18 mouse cellular contexts compared by ENCODE assay signal in genomic region chr17:86338328-86338727, GRCm38 (mm10).
DNase-seq lines count a peak whose midpoint lies in the region; ATAC-seq and TF ChIP-seq lines count a peak whose summit lies in the region.
"Had no signal": no experiment of that assay in that cellular context is flagged by ENCODE, and none has a peak within 500 bp of the region (broad histone marks: within the 10 kb centered on the region; RNA-seq: fewer than 3 reads in every experiment).

No protein-coding gene starts in this region.

- peak overlapping the region; percentile 46 for H3K27ac ChIP-seq in layer of hippocampus, adult 2 months
- peak overlapping the region; percentile 59 for H3K27ac ChIP-seq in CH12.LX (ENCODE audit: insufficient read depth, low read depth)
- H3K27ac ChIP-seq in intestine, embryonic 15.5 days, result no peak overlapping the region
- H3K27ac ChIP-seq: embryonic facial prominence, embryonic 12.5 days; forebrain, embryonic 15.5 days; hindbrain, embryonic 15.5 days had no signal

- H3K4me1 ChIP-seq in CH12.LX (ENCODE audit: control insufficient read depth in 1 of 2, insufficient read depth in 2 of 2), result peaks cover 44 to 89% of the 10 kb centered on the region in 2 experiments
- H3K4me1 ChIP-seq in intestine, embryonic 15.5 days (replicated peaks), result peaks cover 6% of the 10 kb centered on the region; the same call in 1 of the 2 replicates
- H3K4me1 ChIP-seq: forebrain, embryonic 15.5 days; hindbrain, embryonic 15.5 days had no signal

- peaks cover 0 to 10% of the 10 kb centered on the region in 2 experiments for H3K36me3 ChIP-seq in CH12.LX (replicated peaks in 1 of 2; ENCODE audit: control insufficient read depth in 1 of 2, insufficient read depth in 1 of 2, low read length in 1 of 2)
- H3K36me3 ChIP-seq in intestine, embryonic 15.5 days, result no peaks in the 10 kb centered on the region
- H3K36me3 ChIP-seq: embryonic facial prominence, embryonic 12.5 days; forebrain, embryonic 15.5 days; hindbrain, embryonic 15.5 days had no signal

- no peak for TF ChIP-seq POLR2A in CH12.LX (IDR thresholded peaks at IDR 0.05; ENCODE audit: low read depth, low read length)

- WGBS in intestine, embryonic 15.5 days, result 73% methylated on average over 5 of the region's 5 CpGs

- H3K27me3 ChIP-seq in CH12.LX (replicated peaks), result no peaks in the 10 kb centered on the region
- no peaks in the 10 kb centered on the region for H3K27me3 ChIP-seq in intestine, embryonic 15.5 days (replicated peaks)
- H3K27me3 ChIP-seq: embryonic facial prominence, embryonic 12.5 days; forebrain, embryonic 15.5 days; hindbrain, embryonic 15.5 days had no signal

- H3K4me2 ChIP-seq in CH12.LX (ENCODE audit: insufficient read depth, low read depth, poor library complexity, severe bottlenecking), result no peak overlapping the region
- H3K4me2 ChIP-seq in intestine, embryonic 15.5 days (replicated peaks), result no peak overlapping the region
- H3K4me2 ChIP-seq: embryonic facial prominence, embryonic 12.5 days; forebrain, embryonic 15.5 days; hindbrain, embryonic 15.5 days had no signal

- H3K79me2 ChIP-seq in CH12.LX (replicated peaks; ENCODE audit: control insufficient read depth, extremely low read depth, insufficient read depth, poor library complexity, severe bottlenecking), result peaks cover 4% of the 10 kb centered on the region; the same call in 1 of the 2 replicates

- peak; percentile 81 for DNase-seq in heart, adult 11 months
- DNase-seq in heart, postnatal 25 days (ENCODE audit: low spot score), result no peak
- DNase-seq in layer of hippocampus, adult 2 months (ENCODE audit: low spot score in 2 of 2), result no peak
- DNase-seq in layer of hippocampus, adult 9-10 months (ENCODE audit: low spot score), result no peak
- no peak for DNase-seq in CH12.LX (ENCODE audit: extremely low read depth)
- DNase-seq: adrenal gland, postnatal 10 days; B cell, adult 2 months; cerebellum, adult 11-12 months; cerebellum, adult 9-10 months; cerebellum, postnatal 25 days; heart, postnatal 10 days had no signal

- H3K9me3 ChIP-seq in CH12.LX (replicated peaks; ENCODE audit: low read length), result no peaks in the 10 kb centered on the region
- no peaks in the 10 kb centered on the region for H3K9me3 ChIP-seq in intestine, embryonic 15.5 days
- H3K9me3 ChIP-seq: forebrain, embryonic 15.5 days; hindbrain, embryonic 15.5 days had no signal

- H3K4me3 ChIP-seq in layer of hippocampus, adult 2 months, result no peak overlapping the region
- H3K4me3 ChIP-seq in CH12.LX (replicated peaks in 1 of 3; ENCODE audit: low read depth in 2 of 3, low read length in 2 of 3, poor library complexity in 1 of 3), result peak overlapping the region in 1 of 3 experiments; percentile 5
- no peak overlapping the region for H3K4me3 ChIP-seq in intestine, embryonic 15.5 days (replicated peaks)
- H3K4me3 ChIP-seq: embryonic facial prominence, embryonic 12.5 days; forebrain, embryonic 15.5 days; hindbrain, embryonic 15.5 days had no signal

- in situ Hi-C loops in CH12.LX (cut with MboI; ENCODE audit: low pct_ligation_motif_present, low pct_unique_long_range_greater_than_20kb, low sequenced_read_pairs), result no loop called here

- ATAC-seq in megakaryocyte-erythroid progenitor cell, adult 5-6 weeks (replicated peaks; ENCODE audit: low FRiP score, low TSS enrichment, poor library complexity, severe bottlenecking), result peak; percentile 53
- ATAC-seq in intestine, embryonic 15.5 days, result no peak
- ATAC-seq: CD4-positive, CD25-positive, alpha-beta regulatory T cell, adult 4 months; forebrain, embryonic 15.5 days; inflammation-experienced regulatory T-cells, adult 6 months had no signal

- TF ChIP-seq RAD21 in CH12.LX (IDR thresholded peaks at IDR 0.05; ENCODE audit: low read depth, low read length), result no peak

- no peak for TF ChIP-seq CTCF in layer of hippocampus, adult 2 months (conservative IDR thresholded peaks at IDR 0.05)
- TF ChIP-seq CTCF in CH12.LX (conservative IDR thresholded peaks at IDR 0.05 in 1 of 2, IDR thresholded peaks at IDR 0.05 in 1 of 2; ENCODE audit: low read depth in 2 of 2, low read length in 2 of 2), result no peak

- no peak for TF ChIP-seq EP300 in CH12.LX (IDR thresholded peaks at IDR 0.05; ENCODE audit: low read length)

- intact Hi-C loops in heart, postnatal 25 days (cut with DNase I), result loop anchor here (5.0 kb wide), 1 partner anchor 36 kb away; no protein-coding TSS in a partner anchor

- dilution Hi-C loops in CH12.LX (cut with MboI; ENCODE audit: extremely low pct_ligation_motif_present, extremely low pct_unique_long_range_greater_than_20kb, low sequenced_read_pairs), result no loop called here

- H3K9ac ChIP-seq in CH12.LX (ENCODE audit: insufficient read depth, low read depth), result no peak overlapping the region
- no peak overlapping the region for H3K9ac ChIP-seq in intestine, embryonic 15.5 days
- H3K9ac ChIP-seq: embryonic facial prominence, embryonic 12.5 days; forebrain, embryonic 15.5 days; hindbrain, embryonic 15.5 days had no signal

TF ChIP-seq in CH12.LX, 34 proteins besides CTCF, POLR2A, EP300 and RAD21:
- TF ChIP-seq MXI1 (IDR thresholded peaks at IDR 0.05; ENCODE audit: low read depth, low read length) (peak; percentile 36; the same call in 1 of the 2 replicates), TCF12 (IDR thresholded peaks at IDR 0.05; ENCODE audit: low read depth, low read length) (peak; percentile 30; the same call in 1 of the 2 replicates), NRF1 (IDR thresholded peaks at IDR 0.05; ENCODE audit: low read depth, low read length) (no peak), GABPA (IDR thresholded peaks at IDR 0.05; ENCODE audit: insufficient replicate concordance, low read depth, low read length) (no peak)
